Mouse (Mus musculus) lung, postnatal 4 days (tissue): ENCODE data around the gene Intu.

Experiments used
- DNase-seq, 2 experiments: peaks; one replicate each; pipeline ENCODE4 v3.0.0; 2021

The Intu gene

GRCm38 (mm10) chr3:40531286-40532141 is at the start of gene Intu:
Gene Intu (plus strand): TSS chr3:40531286.
- DNase-seq = peak; percentile 70 to 73

GRCm38 (mm10) chr3:40483221-40483654 is 47.8 kb upstream of the Intu start:
- DNase-seq = no peak

- no peak for DNase-seq
Measured at GRCm38 (mm10) chr3:40487381-40487780, 43.7 kb upstream of the Intu start.

- no peak for DNase-seq
Measured at GRCm38 (mm10) chr3:40491742-40492141, 39.3 kb upstream of the Intu start.

- DNase-seq = no peak
Measured at GRCm38 (mm10) chr3:40498898-40499297, 32.2 kb upstream of the Intu start.

- DNase-seq = no peak
Measured at GRCm38 (mm10) chr3:40500157-40500808, 30.8 kb upstream of the Intu start.

- DNase-seq = no peak
Measured at GRCm38 (mm10) chr3:40504377-40504776, 26.7 kb upstream of the Intu start.

GRCm38 (mm10) chr3:40505451-40506014 is 25.6 kb upstream of the Intu start:
- no peak for DNase-seq

- no peak for DNase-seq
Measured at GRCm38 (mm10) chr3:40508927-40509576, 22.0 kb upstream of the Intu start.

GRCm38 (mm10) chr3:40510567-40510966 is 20.5 kb upstream of the Intu start:
- peak in 1 of 2 experiments; percentile 28 for DNase-seq

GRCm38 (mm10) chr3:40512936-40513829 is 17.9 kb upstream of the Intu start:
- DNase-seq = peak; percentile 49 to 74

- DNase-seq = no peak
Measured at GRCm38 (mm10) chr3:40518240-40518639, 12.8 kb upstream of the Intu start.

- DNase-seq = no peak
Measured at GRCm38 (mm10) chr3:40519555-40519954, 11.5 kb upstream of the Intu start.

- DNase-seq = no peak
Measured at GRCm38 (mm10) chr3:40520567-40520966, 10.5 kb upstream of the Intu start.

- no peak for DNase-seq
Measured at GRCm38 (mm10) chr3:40522446-40522845, 8.6 kb upstream of the Intu start.

- DNase-seq = no peak
Measured at GRCm38 (mm10) chr3:40522846-40523245, 8.2 kb upstream of the Intu start.

- DNase-seq = no peak
Measured at GRCm38 (mm10) chr3:40523371-40523783, 7.7 kb upstream of the Intu start.

- no peak for DNase-seq
Measured at GRCm38 (mm10) chr3:40524841-40525240, 6.2 kb upstream of the Intu start.

GRCm38 (mm10) chr3:40525341-40525740 is 5.7 kb upstream of the Intu start:
- DNase-seq = peak in 1 of 2 experiments; percentile 62

- no peak for DNase-seq
Measured at GRCm38 (mm10) chr3:40526095-40526494, 5.0 kb upstream of the Intu start.

GRCm38 (mm10) chr3:40527218-40527617 is 3.9 kb upstream of the Intu start:
- DNase-seq = no peak
